Mouse (Mus musculus) B cell, adult 67 days (primary cell): Measurements from ENCODE around the gene Vstm4. TPM values are rescaled to one million over a fixed set of nuclear protein-coding genes. Genes with fewer than 3 reads are reported as not detected.

ENCODE experiments used
- total RNA-seq, 2 experiments: library from RNA; stranded (reverse); gene quantifications; 4 replicates each; pipeline ENCODE4 v1.2.4; 2023

The Vstm4 gene
- total RNA-seq = under 1 TPM in 1 of 2 experiments, not detected in 1; 0.32 TPM

GRCm38 (mm10) chr14:32856681-32857328 is at the start of gene Vstm4:
Gene Vstm4, plus strand, starts transcription at chr14:32856756.

DNA sequence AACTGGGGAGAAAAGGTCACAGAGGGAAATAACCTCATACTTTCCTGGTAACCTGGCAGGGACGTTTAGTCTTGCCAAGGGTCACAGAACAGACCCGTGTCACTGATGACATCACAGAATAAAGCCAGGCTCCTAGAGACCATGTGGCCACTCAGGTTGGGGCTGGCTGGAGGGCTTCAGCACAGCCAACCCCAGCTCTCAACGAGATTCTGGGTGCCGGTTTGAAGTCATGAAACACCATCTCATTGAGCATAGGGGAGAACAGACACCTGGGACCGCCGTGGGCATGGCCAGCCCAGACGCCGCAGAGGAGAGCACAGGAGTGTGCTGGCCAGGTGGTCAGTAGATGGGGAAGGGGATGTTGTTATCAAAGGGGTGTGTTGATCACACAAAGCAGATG is 22.7 kb upstream of the Vstm4 start, which contains the start of gene Fam170b:
TSS of gene Fam170b (plus strand) at position 116 of the 400 bp plus-strand sequence.

Other genes with a start within 250 kb of the Vstm4 start
- under 1 TPM; 0.33 to 0.93 TPM for gene 3425401B19Rik, start 171.5 kb upstream of the Vstm4 start, total RNA-seq
- gene Tmem273, start 70.8 kb upstream of the Vstm4 start, total RNA-seq = not detected
- not detected for gene Fam170b, start 22.8 kb upstream of the Vstm4 start, total RNA-seq
- gene Lrrc18, start 134.6 kb downstream of the Vstm4 start, total RNA-seq = not detected